Mouse (Mus musculus): Measurements from ENCODE around the gene Dbh. TPM values are rescaled to one million over a fixed set of nuclear protein-coding genes. Genes with fewer than 3 reads are reported as not detected.

The Dbh gene
- polyA plus RNA-seq, 1 experiment from 2014 or later: 2.3 TPM

DNA sequence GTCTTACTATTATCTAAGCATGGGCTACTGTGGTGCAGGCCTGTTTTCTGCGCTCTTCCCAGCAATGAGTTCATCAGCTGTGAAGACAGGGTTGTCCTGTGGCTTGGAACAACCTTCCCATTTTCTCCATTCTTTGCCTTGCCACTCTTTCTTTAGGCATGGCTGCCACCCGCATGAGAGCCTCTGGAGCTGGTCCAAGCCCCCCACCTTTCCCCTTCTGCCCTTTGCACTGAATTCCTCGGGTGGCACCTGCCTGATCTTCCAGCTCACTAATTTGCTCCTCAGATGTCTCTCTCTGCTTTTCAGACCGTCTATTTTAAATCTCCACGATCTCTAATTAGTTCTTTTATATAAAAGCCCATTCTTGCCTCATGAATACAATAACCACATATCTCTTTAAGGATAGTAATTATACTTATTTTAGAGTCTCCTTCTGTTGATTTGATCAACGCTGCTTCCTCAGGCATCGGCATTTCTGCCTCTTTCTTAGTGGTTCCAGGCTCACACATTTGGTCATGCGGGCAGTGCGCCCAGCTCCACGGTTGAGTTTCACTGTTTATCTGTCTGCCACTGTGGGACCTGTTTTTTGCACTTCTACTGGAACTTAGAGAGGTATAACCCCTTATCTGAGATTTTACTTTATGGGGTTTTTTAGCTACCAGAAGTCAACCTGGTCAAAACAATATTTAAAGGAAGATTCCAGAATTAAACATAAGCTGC, 10.4 kb upstream of the Dbh start:
- Histone ChIP-seq H3K27me3 (ENCODE audit: control insufficient read depth, insufficient read depth, low read length) (no peaks in the 10 kb centered on the region), H3K4me3 (replicated peaks; ENCODE audit: low read length) (no peak overlapping the region), H3K9me3 (ENCODE audit: control insufficient read depth, low read length) (no peaks in the 10 kb centered on the region), H3K36me3 (replicated peaks; ENCODE audit: control insufficient read depth, insufficient read depth) (no peaks in the 10 kb centered on the region), H3K9ac (no peak overlapping the region), H3K4me2 (replicated peaks) (no peak overlapping the region), H3K4me1 (replicated peaks; ENCODE audit: control insufficient read depth, insufficient read depth, low read length) (0 out of 2 replicates have a peak, but pooled peaks cover 3% of the 10 kb centered on the region), H3K27ac (no peak overlapping the region)
- ATAC-seq (ENCODE audit: low FRiP score) (no peak), DNase-seq (ENCODE audit: low spot score) (no peak)
- 82% methylated on average over 10 of the region's 10 CpGs for WGBS

DNA sequence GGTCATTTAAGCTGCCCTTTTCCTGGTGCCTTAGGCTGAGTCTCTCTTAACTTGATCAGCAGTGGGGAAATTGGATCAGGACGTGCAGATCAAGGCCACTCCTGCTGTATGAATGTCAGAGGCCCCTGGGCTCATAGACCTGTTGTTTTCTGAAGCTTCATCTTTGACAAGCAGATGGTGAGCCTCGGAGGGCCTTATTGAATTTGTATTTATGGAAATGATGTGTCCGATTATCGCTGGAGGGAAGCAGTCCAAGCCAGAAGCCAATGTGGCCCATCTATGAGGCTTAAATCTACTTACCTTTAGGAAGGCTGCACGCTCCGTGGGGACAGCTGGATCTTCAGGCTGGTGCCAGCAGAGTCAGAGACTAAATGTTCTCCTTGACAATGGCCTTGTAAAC, 8.4 kb upstream of the Dbh start:
- no peak overlapping the region for H3K27ac ChIP-seq
- DNase-seq (ENCODE audit: low spot score): no peak

DNA sequence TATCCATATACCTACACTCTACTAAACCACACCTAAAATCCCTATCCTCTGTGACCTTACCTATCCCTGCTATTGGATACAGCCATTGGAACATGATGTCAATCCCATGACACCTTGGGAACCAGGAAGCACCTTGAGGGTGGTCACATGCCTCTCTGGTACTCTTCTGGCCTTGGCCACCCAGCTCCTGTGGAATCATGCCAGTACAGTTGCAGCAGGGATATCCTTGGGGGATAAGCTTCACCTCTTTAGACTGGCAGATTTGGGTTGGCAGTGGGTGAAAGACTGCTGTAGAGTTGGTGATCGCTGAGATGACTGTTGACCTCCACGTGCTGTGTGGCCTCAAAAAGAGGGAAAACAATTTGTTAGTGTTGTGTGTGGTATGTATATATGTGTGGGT, 3.5 kb upstream of the Dbh start:
- Histone ChIP-seq H3K27me3 (ENCODE audit: control insufficient read depth, insufficient read depth, low read length) (no peaks in the 10 kb centered on the region), H3K4me3 (replicated peaks; ENCODE audit: low read length) (no peak overlapping the region), H3K9ac (no peak overlapping the region), H3K36me3 (replicated peaks; ENCODE audit: control insufficient read depth, insufficient read depth) (no peaks in the 10 kb centered on the region), H3K27ac (no peak overlapping the region), H3K4me2 (replicated peaks) (no peak overlapping the region), H3K4me1 (replicated peaks; ENCODE audit: control insufficient read depth, insufficient read depth, low read length) (0 out of 2 replicates have a peak, but pooled peaks cover 3% of the 10 kb centered on the region), H3K9me3 (ENCODE audit: control insufficient read depth, low read length) (no peaks in the 10 kb centered on the region)
- WGBS: 88% methylated on average over 2 of the region's 2 CpGs
- DNase-seq (ENCODE audit: low spot score) (no peak), ATAC-seq (ENCODE audit: low FRiP score) (no peak)

More for the DNA sequence above, 8.4 kb upstream of the Dbh start:
- H3K4me2 ChIP-seq (replicated peaks): no peak overlapping the region
- H3K4me3 ChIP-seq (replicated peaks; ENCODE audit: low read length): no peak overlapping the region
- no peaks in the 10 kb centered on the region for H3K36me3 ChIP-seq (replicated peaks; ENCODE audit: control insufficient read depth, insufficient read depth)
- 52% methylated on average over 6 of the region's 6 CpGs for WGBS
- H3K9me3 ChIP-seq (ENCODE audit: control insufficient read depth, low read length): no peaks in the 10 kb centered on the region
- H3K27me3 ChIP-seq (ENCODE audit: control insufficient read depth, insufficient read depth, low read length): no peaks in the 10 kb centered on the region
- H3K4me1 ChIP-seq (replicated peaks; ENCODE audit: control insufficient read depth, insufficient read depth, low read length): 0 out of 2 replicates have a peak, but pooled peaks cover 3% of the 10 kb centered on the region
- no peak for ATAC-seq (ENCODE audit: low FRiP score)
- no peak overlapping the region for H3K9ac ChIP-seq

DNA sequence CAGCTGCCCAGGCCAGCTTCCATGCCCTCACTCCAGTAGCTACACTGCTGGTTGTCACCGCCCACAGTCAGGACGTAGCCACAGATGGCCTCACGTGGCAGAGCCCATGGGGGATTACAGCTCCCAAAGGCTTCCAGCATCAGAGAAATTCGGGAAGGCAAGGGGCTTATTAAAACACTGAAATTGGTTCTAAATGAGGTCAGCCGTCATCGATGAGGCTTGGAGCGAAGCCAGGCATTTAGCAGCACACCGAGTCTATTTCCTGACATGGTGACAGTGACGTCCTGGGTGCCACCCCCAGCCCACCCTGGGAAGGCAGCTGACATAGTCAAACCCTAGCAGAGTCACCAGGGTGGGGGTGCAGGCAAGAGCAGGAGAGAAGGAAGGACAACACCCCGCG, 2.4 kb upstream of the Dbh start:
- ATAC-seq (ENCODE audit: low FRiP score) (no peak), DNase-seq (ENCODE audit: low spot score) (no peak)
- Histone ChIP-seq H3K36me3 (replicated peaks; ENCODE audit: control insufficient read depth, insufficient read depth) (no peaks in the 10 kb centered on the region), H3K4me1 (replicated peaks; ENCODE audit: control insufficient read depth, insufficient read depth, low read length) (0 out of 2 replicates have a peak, but pooled peaks cover 3% of the 10 kb centered on the region), H3K27ac (no peak overlapping the region), H3K9ac (no peak overlapping the region), H3K4me2 (replicated peaks) (no peak overlapping the region), H3K9me3 (ENCODE audit: control insufficient read depth, low read length) (no peaks in the 10 kb centered on the region), H3K27me3 (ENCODE audit: control insufficient read depth, insufficient read depth, low read length) (no peaks in the 10 kb centered on the region), H3K4me3 (replicated peaks; ENCODE audit: low read length) (no peak overlapping the region)
- WGBS: 46% methylated on average over 11 of the region's 11 CpGs

DNA sequence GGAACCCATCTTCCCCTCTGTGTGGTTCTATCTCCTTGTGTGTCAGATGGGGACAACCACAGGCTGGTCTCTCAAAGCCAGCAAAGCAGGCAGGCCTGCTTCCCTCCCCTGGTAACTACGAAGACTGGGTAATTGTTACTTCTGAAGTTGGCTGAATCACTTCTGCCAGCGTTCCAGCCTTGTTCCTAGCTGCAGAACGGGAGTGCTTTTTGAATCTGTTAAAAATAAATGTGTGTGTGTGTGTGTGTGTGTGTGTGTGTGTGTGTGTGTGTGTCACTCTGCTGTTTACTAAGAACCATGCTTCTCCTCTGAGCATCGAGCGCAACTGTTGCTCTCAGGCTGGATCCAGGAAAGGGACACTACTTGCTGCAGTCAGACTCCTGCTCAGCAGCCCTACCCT, 1.2 kb upstream of the Dbh start:
- H3K4me2 ChIP-seq (replicated peaks): no peak overlapping the region
- H3K27me3 ChIP-seq (ENCODE audit: control insufficient read depth, insufficient read depth, low read length): no peaks in the 10 kb centered on the region
- no peak overlapping the region for H3K4me3 ChIP-seq (replicated peaks; ENCODE audit: low read length)
- no peak overlapping the region for H3K27ac ChIP-seq
- no peak overlapping the region for H3K9ac ChIP-seq
- WGBS: 74% methylated on average over 5 of the region's 5 CpGs
- 0 out of 2 replicates have a peak, but pooled peaks cover 3% of the 10 kb centered on the region for H3K4me1 ChIP-seq (replicated peaks; ENCODE audit: control insufficient read depth, insufficient read depth, low read length)
- no peaks in the 10 kb centered on the region for H3K9me3 ChIP-seq (ENCODE audit: control insufficient read depth, low read length)
- DNase-seq (ENCODE audit: low spot score) (no peak), ATAC-seq (ENCODE audit: low FRiP score) (no peak)
- no peaks in the 10 kb centered on the region for H3K36me3 ChIP-seq (replicated peaks; ENCODE audit: control insufficient read depth, insufficient read depth)

DNA sequence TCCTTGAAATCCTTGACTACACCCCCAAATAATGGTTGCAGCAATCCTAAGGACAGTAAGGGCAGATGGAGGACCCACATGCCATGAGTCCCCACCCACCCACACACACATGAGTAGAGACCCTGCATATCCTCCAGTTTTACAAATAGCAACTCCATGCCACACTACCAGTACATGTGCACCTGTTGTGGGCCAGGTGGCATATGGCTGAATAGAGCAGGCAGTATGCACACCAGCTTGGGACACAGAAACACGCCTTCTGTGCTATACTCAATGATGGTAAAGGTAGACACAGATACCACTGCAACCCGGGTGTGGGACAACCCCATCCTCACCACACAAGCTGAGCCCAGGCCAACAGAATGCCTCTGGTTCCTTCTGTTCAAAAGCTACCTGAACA, 1.0 kb downstream of the Dbh start:
- no peaks in the 10 kb centered on the region for H3K36me3 ChIP-seq (replicated peaks; ENCODE audit: control insufficient read depth, insufficient read depth)
- 84% methylated on average over 2 of the region's 2 CpGs for WGBS
- no peak overlapping the region for H3K4me3 ChIP-seq (replicated peaks; ENCODE audit: low read length)
- H3K27ac ChIP-seq: no peak overlapping the region
- H3K27me3 ChIP-seq (ENCODE audit: control insufficient read depth, insufficient read depth, low read length): no peaks in the 10 kb centered on the region
- no peaks in the 10 kb centered on the region for H3K9me3 ChIP-seq (ENCODE audit: control insufficient read depth, low read length)
- H3K9ac ChIP-seq: no peak overlapping the region
- ATAC-seq (ENCODE audit: low FRiP score): no peak
- DNase-seq (ENCODE audit: low spot score): no peak
- no peak overlapping the region for H3K4me2 ChIP-seq (replicated peaks)
- H3K4me1 ChIP-seq (replicated peaks; ENCODE audit: control insufficient read depth, insufficient read depth, low read length): 0 out of 2 replicates have a peak, but pooled peaks cover 3% of the 10 kb centered on the region

DNA sequence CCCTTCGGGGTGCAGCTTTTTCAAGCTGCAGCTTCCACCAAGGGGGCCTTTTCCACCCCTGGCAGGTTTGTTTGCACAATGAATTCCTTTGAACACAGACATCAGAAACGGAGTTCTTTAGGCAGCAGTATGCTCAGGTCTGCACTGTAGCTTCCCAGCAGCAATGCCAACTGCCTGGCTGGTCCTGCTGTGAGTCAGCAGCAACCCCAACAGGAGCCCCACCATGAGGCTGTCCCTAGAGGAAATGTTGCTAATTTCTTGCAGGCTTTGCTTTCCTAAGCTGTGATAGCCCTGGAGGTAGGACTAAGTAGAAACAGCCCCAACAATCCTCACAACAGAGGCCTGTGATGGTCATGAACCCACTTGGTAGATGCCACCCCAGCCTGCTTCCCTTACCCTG, 2.0 kb downstream of the Dbh start:
- no peak overlapping the region for H3K4me3 ChIP-seq (replicated peaks; ENCODE audit: low read length)
- no peak for ATAC-seq (ENCODE audit: low FRiP score)
- H3K27me3 ChIP-seq (ENCODE audit: control insufficient read depth, insufficient read depth, low read length): no peaks in the 10 kb centered on the region
- H3K9me3 ChIP-seq (ENCODE audit: control insufficient read depth, low read length): no peaks in the 10 kb centered on the region
- H3K36me3 ChIP-seq (replicated peaks; ENCODE audit: control insufficient read depth, insufficient read depth): no peaks in the 10 kb centered on the region
- no peak overlapping the region for H3K9ac ChIP-seq
- no peak overlapping the region for H3K4me2 ChIP-seq (replicated peaks)
- H3K4me1 ChIP-seq (replicated peaks; ENCODE audit: control insufficient read depth, insufficient read depth, low read length): 0 out of 2 replicates have a peak, but pooled peaks cover 3% of the 10 kb centered on the region
- H3K27ac ChIP-seq: no peak overlapping the region
- DNase-seq (ENCODE audit: low spot score): no peak
- 18% methylated on average over 2 of the region's 2 CpGs for WGBS

DNA sequence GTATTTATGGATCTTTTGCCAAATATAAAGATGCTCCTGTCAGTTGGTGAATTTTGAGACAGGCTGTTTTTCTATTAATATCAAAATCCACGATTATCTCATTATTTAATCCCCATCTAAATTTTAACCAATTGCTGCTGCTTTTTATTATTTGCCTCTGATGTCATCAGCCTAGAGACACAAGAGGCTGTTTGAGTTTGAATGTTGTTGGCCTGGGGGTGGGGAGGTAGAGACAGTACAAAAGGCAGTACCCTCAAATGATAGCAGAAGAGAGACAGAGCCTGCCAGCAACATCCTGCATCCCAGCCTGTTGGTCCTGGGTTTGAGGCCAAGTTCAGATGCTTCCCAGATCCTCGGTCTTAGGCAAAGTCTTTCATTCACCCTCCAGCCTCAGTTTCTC, 9.2 kb downstream of the Dbh start:
- no peak for DNase-seq (ENCODE audit: low spot score)
- Histone ChIP-seq H3K4me2 (replicated peaks) (no peak overlapping the region), H3K9ac (no peak overlapping the region), H3K36me3 (replicated peaks; ENCODE audit: control insufficient read depth, insufficient read depth) (no peaks in the 10 kb centered on the region), H3K4me3 (replicated peaks; ENCODE audit: low read length) (no peak overlapping the region), H3K27me3 (ENCODE audit: control insufficient read depth, insufficient read depth, low read length) (no peaks in the 10 kb centered on the region), H3K4me1 (replicated peaks; ENCODE audit: control insufficient read depth, insufficient read depth, low read length) (no peaks in the 10 kb centered on the region), H3K9me3 (ENCODE audit: control insufficient read depth, low read length) (no peaks in the 10 kb centered on the region), H3K27ac (no peak overlapping the region)
- no peak for ATAC-seq (ENCODE audit: low FRiP score)
- WGBS: 76% methylated on average over 2 of the region's 2 CpGs

DNA sequence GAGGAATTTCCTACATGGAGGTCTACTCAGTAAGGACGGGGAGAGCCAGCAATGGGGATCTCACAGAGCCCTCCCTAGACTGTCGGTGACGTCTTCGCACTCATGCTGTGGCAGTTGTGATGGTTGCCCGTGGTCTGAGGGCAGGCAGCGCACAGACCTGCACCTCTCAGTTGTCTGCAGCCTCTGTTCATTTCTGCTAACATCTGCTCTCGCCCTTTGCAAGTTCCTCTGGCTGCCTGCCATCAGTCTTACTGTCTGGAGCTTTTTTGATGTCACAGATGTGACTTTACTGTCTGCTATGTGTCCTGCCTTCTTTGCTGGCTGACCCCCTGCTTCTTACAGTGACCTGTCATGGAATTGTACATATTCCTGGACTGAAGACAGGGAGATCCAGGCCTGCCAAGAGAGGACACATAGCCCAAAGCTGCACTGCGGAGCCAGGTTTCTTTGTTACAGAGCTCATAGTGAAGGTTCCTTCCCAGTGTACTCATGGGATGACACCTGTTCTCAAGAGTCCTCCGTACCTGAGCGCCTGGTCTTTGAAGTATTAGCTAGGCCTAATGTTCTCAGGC, 10.7 kb downstream of the Dbh start:
- Histone ChIP-seq H3K27ac (no peak overlapping the region), H3K4me3 (replicated peaks; ENCODE audit: low read length) (no peak overlapping the region), H3K4me2 (replicated peaks) (no peak overlapping the region), H3K36me3 (replicated peaks; ENCODE audit: control insufficient read depth, insufficient read depth) (no peaks in the 10 kb centered on the region), H3K27me3 (ENCODE audit: control insufficient read depth, insufficient read depth, low read length) (no peaks in the 10 kb centered on the region), H3K4me1 (replicated peaks; ENCODE audit: control insufficient read depth, insufficient read depth, low read length) (no peaks in the 10 kb centered on the region), H3K9ac (no peak overlapping the region), H3K9me3 (ENCODE audit: control insufficient read depth, low read length) (no peaks in the 10 kb centered on the region)
- ATAC-seq (ENCODE audit: low FRiP score) (no peak), DNase-seq (ENCODE audit: low spot score) (no peak)
- 77% methylated on average over 10 of the region's 10 CpGs for WGBS

All from hindbrain, embryonic 14.5 days (tissue).